Mouse (Mus musculus): ENCODE results near the gene Cap1.

DNA sequence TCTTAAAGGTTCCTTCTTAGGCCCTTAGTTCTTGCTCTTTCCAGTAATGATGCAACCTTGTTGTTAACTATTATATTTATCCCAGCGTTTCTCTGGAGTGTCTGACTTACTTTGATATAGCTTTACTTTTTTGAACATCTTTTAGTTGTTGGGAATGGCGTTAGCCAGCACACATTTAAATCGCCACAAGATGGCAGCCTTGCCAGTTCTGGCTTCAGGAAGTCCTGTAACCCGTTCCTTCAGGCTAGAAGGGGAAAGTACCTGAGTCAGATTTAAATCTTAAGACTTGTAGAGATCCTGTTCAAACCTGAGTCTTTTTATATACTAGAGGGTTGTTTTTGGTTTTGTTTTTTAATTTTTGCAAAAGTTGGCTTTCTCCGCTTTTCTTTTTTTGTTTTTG is 12.5 kb upstream of the Cap1 start:
- TF ChIP-seq CTCF (IDR thresholded peaks at IDR 0.05; ENCODE audit: borderline replicate concordance, control insufficient read depth, extremely low read depth, insufficient read depth, low read length, poor library complexity) (no peak), POLR2A (IDR thresholded peaks at IDR 0.05; ENCODE audit: control insufficient read depth, extremely low read depth, insufficient read depth, low read length, poor library complexity) (no peak)

Measured in thymus, adult 2 months (tissue).